ENCODE assay signal across 12 mouse cellular contexts in the genomic region with DNA sequence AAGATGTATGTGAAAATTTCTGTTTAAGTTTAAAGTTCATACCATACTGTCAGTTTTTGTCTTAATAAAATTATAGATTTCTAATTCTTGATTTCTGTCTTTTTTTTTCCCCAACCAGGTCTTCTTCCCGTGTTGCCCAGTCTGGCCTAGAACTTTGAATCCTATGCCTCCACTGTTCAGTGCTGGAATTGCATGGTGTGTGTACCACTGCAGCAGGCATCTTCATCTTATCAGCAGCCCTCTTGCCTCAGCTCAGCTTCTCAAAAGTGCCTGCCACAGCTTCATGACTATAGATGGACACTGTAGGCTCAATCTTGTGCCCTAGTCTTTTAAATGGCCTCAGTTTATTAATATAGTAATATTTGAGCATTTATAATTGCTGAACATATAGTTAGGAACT. TPM values are rescaled to one million over a fixed set of nuclear protein-coding genes. Genes with fewer than 3 reads are reported as not detected.
A peak's percentile ranks its signal among the peaks of the same experiment; 100 is the strongest.
DNase-seq lines count a peak whose midpoint lies in the region; ATAC-seq and TF ChIP-seq lines count a peak whose summit lies in the region.
"Had no signal": no experiment of that assay in that cellular context is flagged by ENCODE, and none has a peak within 500 bp of the region (broad histone marks: within the 10 kb centered on the region; RNA-seq: fewer than 3 reads in every experiment).

No protein-coding gene starts in this region.

- no peak for ATAC-seq in heart, embryonic 11.5 days (replicated peaks; ENCODE audit: insufficient number of reproducible peaks, low FRiP score, low TSS enrichment)
- no peak for ATAC-seq in lung, postnatal 0 days
- peak; percentile 87 for ATAC-seq in megakaryocyte-erythroid progenitor cell, adult 5-6 weeks (replicated peaks; ENCODE audit: low FRiP score, low TSS enrichment, poor library complexity, severe bottlenecking)

- no peak overlapping the region for H3K27ac ChIP-seq in heart, embryonic 11.5 days (ENCODE audit: low read depth, low read length)
- H3K27ac ChIP-seq in lung, postnatal 0 days (ENCODE audit: low read length) = no peak overlapping the region
- H3K27ac ChIP-seq: neural tube, embryonic 13.5 days had no signal

- H3K36me3 ChIP-seq in heart, embryonic 11.5 days (ENCODE audit: control insufficient read depth, insufficient read depth, low read length) = peaks cover 32% of the 10 kb centered on the region
- peaks cover 14% of the 10 kb centered on the region for H3K36me3 ChIP-seq in lung, postnatal 0 days (ENCODE audit: insufficient read depth, low read length)

- H3K27me3 ChIP-seq in heart, embryonic 11.5 days (ENCODE audit: control insufficient read depth, insufficient read depth, low read length) = no peaks in the 10 kb centered on the region
- no peaks in the 10 kb centered on the region for H3K27me3 ChIP-seq in lung, postnatal 0 days (replicated peaks; ENCODE audit: insufficient read depth, low read length)
- H3K27me3 ChIP-seq: megakaryocyte, embryonic 14.5 days; neural tube, embryonic 13.5 days had no signal

- H3K4me2 ChIP-seq in heart, embryonic 11.5 days = no peak overlapping the region
- H3K4me2 ChIP-seq in lung, postnatal 0 days (replicated peaks; ENCODE audit: low read depth, low read length) = no peak overlapping the region
- H3K4me2 ChIP-seq: liver, embryonic 11.5 days; neural tube, embryonic 13.5 days had no signal

- TF ChIP-seq CTCF in lung, postnatal 0 days (IDR thresholded peaks at IDR 0.05) = peak; percentile 55

- no peak overlapping the region for H3K9ac ChIP-seq in heart, embryonic 11.5 days (ENCODE audit: low read depth, low read length)
- H3K9ac ChIP-seq in lung, postnatal 0 days (replicated peaks; ENCODE audit: low read depth) = no peak overlapping the region
- H3K9ac ChIP-seq: neural tube, embryonic 13.5 days had no signal

- intact Hi-C loops in left cerebral cortex, postnatal 14 days (cut with DNase I) = no loop called here

- TF ChIP-seq EP300 in lung, postnatal 0 days (IDR thresholded peaks at IDR 0.05) = no peak

- 39% methylated on average over 1 of the region's 1 CpGs for WGBS in heart, embryonic 11.5 days (ENCODE audit: insufficient replicate concordance)
- WGBS in lung, postnatal 0 days = 41% methylated on average over 1 of the region's 1 CpGs

- H3K4me1 ChIP-seq in heart, embryonic 11.5 days (ENCODE audit: control insufficient read depth, insufficient read depth, low read length) = no peaks in the 10 kb centered on the region
- H3K4me1 ChIP-seq in lung, postnatal 0 days (ENCODE audit: insufficient read depth, low read depth, low read length) = no peaks in the 10 kb centered on the region
- H3K4me1 ChIP-seq: neural tube, embryonic 13.5 days had no signal

- H3K9me3 ChIP-seq in heart, embryonic 11.5 days (replicated peaks; ENCODE audit: control insufficient read depth, low read length) = no peaks in the 10 kb centered on the region
- no peaks in the 10 kb centered on the region for H3K9me3 ChIP-seq in lung, postnatal 0 days (ENCODE audit: low read length)
- H3K9me3 ChIP-seq: megakaryocyte, embryonic 14.5 days; neural tube, embryonic 13.5 days had no signal

- peak; percentile 72 for DNase-seq in heart, adult 11 months
- no peak for DNase-seq in lung, postnatal 0 days (ENCODE audit: low spot score)
- no peak for DNase-seq in lung, adult 18-20 months
- peak; percentile 20 for DNase-seq in MN1 (ENCODE audit: low spot score)
- DNase-seq in thymus, postnatal 14 days = no peak
- no peak for DNase-seq in left cerebral cortex, postnatal 14 days (ENCODE audit: low spot score in 2 of 2)
- DNase-seq: kidney, postnatal 25 days had no signal

- H3K4me3 ChIP-seq in heart, embryonic 11.5 days (ENCODE audit: low read depth, low read length) = no peak overlapping the region
- no peak overlapping the region for H3K4me3 ChIP-seq in lung, postnatal 0 days (ENCODE audit: low read depth, low read length)
- H3K4me3 ChIP-seq: megakaryocyte, embryonic 14.5 days; neural tube, embryonic 13.5 days had no signal

RNA-seq across cellular contexts. Expression of a gene that starts 19.1 kb away (rescaled TPM):
- polyA plus RNA-seq in heart, embryonic 11.5 days (2014; fragmentation: Nextera tagmentation; extraction: Ambion mirVana) = 50.7 and 60.0 TPM in 2 replicates
- 48.6 and 54.0 TPM in 2 replicates for polyA plus RNA-seq in lung, postnatal 0 days (2015; fragmentation: Nextera tagmentation; extraction: Ambion mirVana)
- 91.7 and 97.1 TPM in 2 replicates for total RNA-seq in megakaryocyte-erythroid progenitor cell, adult 5-6 weeks (2014; fragmentation: Nextera tagmentation)
- 120 and 130 TPM in 2 replicates for total RNA-seq in megakaryocyte-erythroid progenitor cell, adult 5-6 weeks (2017)
- total RNA-seq in left cerebral cortex, postnatal 14 days (2021) = 10 to 100 TPM; 47.0 to 50.1 TPM

RNA-seq across cellular contexts. Expression of a gene that starts 21.7 kb away (rescaled TPM):
- polyA plus RNA-seq in heart, embryonic 11.5 days (2014; fragmentation: Nextera tagmentation; extraction: Ambion mirVana) = 36.5 and 44.0 TPM in 2 replicates
- 51.8 and 54.5 TPM in 2 replicates for polyA plus RNA-seq in lung, postnatal 0 days (2015; fragmentation: Nextera tagmentation; extraction: Ambion mirVana)
- 22.2 and 53.3 TPM in 2 replicates for total RNA-seq in megakaryocyte-erythroid progenitor cell, adult 5-6 weeks (2014; fragmentation: Nextera tagmentation)
- total RNA-seq in megakaryocyte-erythroid progenitor cell, adult 5-6 weeks (2017) = 27.3 and 47.5 TPM in 2 replicates
- 100 to 1,000 TPM; 205 to 209 TPM for total RNA-seq in left cerebral cortex, postnatal 14 days (2021)

RNA-seq across cellular contexts. Expression of a gene that starts 30.7 kb away (rescaled TPM):
- polyA plus RNA-seq in heart, embryonic 11.5 days (2014; fragmentation: Nextera tagmentation; extraction: Ambion mirVana) = 6.8 and 7.0 TPM in 2 replicates
- 18.4 and 18.7 TPM in 2 replicates for polyA plus RNA-seq in lung, postnatal 0 days (2015; fragmentation: Nextera tagmentation; extraction: Ambion mirVana)
- total RNA-seq in megakaryocyte-erythroid progenitor cell, adult 5-6 weeks (2014; fragmentation: Nextera tagmentation) = 13.4 and 26.0 TPM in 2 replicates
- 7.4 and 9.7 TPM in 2 replicates for total RNA-seq in megakaryocyte-erythroid progenitor cell, adult 5-6 weeks (2017)
- total RNA-seq in left cerebral cortex, postnatal 14 days (2021) = 10 to 100 TPM; 39.0 to 44.2 TPM

RNA-seq across cellular contexts. Expression of a gene that starts 41.6 kb away (rescaled TPM):
- polyA plus RNA-seq in heart, embryonic 11.5 days (2014; fragmentation: Nextera tagmentation; extraction: Ambion mirVana) = 102 and 105 TPM in 2 replicates
- 105 and 110 TPM in 2 replicates for polyA plus RNA-seq in lung, postnatal 0 days (2015; fragmentation: Nextera tagmentation; extraction: Ambion mirVana)
- total RNA-seq in megakaryocyte-erythroid progenitor cell, adult 5-6 weeks (2014; fragmentation: Nextera tagmentation) = not detected in 2 replicates
- 1.0 and 3.2 TPM in 2 replicates for total RNA-seq in megakaryocyte-erythroid progenitor cell, adult 5-6 weeks (2017)
- total RNA-seq in left cerebral cortex, postnatal 14 days (2021) = 1 to 10 TPM; 2.7 to 3.2 TPM

Comparison
In these comparisons a context has a peak if more than half of its experiments do, and no peak if none do; other contexts are left out.
1. DNase-seq: peak in heart, adult 11 months (single experiment) and MN1 (single experiment); none in lung, postnatal 0 days (single experiment), lung, adult 18-20 months (0 of 2), thymus, postnatal 14 days (single experiment) and left cerebral cortex, postnatal 14 days (0 of 2).